Mouse (Mus musculus) retina, embryonic 14.5 days (tissue): ENCODE measurements around the gene Cda.
A peak's percentile ranks its signal among the peaks of the same experiment; 100 is the strongest.
"Not testable (repeated sequence)": the region's sequence is repeated elsewhere in the genome, so short reads cannot be mapped to it uniquely, and the experiment has no call there.

Experiments used
- DNase-seq: peaks from one replicate; pipeline ENCODE4 v3.0.0-alpha.2; 2015; ENCODE audit warnings: low spot score

Cda gene

GRCm38 (mm10) chr4:138335036-138335435 lies 32.8 kb downstream of the Cda start:
- no peak for DNase-seq

GRCm38 (mm10) chr4:138333135-138333534 lies 34.7 kb downstream of the Cda start:
- DNase-seq: no peak

DNA sequence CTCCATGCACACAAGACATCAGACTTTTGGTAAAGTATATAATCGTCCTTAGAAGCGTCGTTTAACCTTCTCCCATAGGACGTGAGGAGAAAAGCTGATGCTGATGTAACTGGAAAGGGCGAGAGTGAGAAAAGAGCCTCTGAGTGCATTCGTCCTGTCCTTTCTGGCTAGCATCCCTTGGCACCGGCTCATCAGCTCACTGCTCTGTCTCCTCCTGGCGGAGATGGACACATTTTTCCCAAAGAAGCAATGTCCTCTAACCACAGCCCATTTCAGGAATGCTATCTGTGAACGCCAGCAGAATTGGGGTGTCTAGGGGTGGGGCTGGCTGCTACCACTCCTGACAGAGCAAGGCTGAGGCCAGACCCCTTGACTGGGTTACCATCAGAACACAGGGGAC lies 36.1 kb downstream of the Cda start:
- no peak for DNase-seq

DNA sequence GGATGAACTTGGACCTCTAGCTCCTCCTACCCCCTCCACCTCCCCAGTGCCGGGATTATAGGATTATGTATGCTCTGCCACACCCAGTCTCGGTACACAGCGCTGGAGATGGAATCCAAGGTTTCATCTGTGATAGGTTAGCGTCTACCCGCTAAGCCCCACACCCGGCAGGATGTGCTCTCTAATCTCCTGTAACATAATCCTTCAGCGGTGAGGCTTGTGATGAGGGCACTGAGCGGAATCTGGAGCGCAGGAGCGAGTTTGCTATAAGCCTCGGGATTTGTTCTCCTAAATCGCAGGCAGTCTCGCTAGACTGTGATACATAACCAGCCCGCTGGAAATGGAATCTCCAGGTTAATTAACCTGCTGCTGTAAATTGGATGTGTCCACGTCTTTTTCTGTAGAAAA lies 37.5 kb downstream of the Cda start:
- DNase-seq: peak; percentile 59

DNA sequence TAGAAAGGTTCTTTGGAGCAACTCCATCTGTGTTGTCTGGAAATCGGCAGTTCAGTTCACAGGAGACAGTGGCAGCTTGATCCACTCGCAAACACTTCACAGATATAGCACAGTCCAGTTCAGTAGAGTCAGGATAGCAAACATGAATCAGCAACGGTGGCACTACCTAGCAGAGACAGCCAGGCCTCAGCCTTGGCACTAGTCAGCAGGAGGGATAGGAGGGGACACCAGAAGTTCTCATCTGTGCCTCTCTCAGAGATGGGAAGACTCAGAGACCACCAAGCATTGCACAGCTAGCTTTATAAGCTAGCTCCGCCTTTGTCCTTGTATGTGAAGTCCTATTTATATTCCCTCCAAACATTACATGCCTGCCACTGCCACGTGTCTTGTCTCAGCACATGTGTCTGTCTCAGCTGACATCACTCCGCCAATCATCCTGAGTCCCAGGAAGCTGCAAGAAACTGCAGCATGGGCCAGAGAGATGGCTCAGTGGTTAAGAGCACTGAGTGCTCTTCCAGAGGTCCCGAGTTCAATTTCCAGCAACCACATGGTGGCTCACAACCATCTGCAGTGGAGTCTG lies 39.8 kb downstream of the Cda start:
- no peak for DNase-seq

- not testable (repeated sequence) for DNase-seq
Observed at GRCm38 (mm10) chr4:138327155-138327554, 40.6 kb downstream of the Cda start.

DNA sequence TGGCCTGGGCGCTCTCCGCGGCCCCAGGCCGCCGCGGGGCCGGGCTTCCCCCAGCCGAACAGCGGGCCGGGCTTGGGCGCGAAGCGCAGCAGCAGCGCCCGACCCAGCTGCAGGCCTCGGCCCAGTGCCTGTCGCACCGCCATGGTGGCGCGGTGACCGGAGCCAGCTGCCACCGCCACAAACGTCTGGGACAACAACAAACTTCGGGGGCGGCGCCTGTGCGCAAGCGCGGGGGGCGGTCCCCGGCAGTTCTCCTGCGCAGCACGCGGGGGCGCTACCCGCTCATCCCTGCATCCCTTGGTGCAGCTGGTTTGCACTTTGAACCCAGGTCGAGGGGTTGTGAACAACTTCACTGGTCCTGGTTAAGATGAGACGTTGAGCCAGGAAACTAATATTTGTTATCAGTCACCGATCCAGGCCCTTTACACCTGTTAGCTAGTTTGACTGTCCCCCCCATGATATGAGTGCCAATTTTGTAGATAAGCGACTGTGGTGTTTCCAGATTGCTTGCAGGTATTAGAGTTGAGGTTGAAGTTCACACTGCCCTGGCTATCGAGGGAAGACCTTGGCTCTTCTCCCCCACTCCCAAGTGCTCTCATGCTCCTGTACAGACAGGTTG lies 41.6 kb downstream of the Cda start, which contains the start of gene Pink1:
Gene Pink1 (minus strand): TSS at position 231 of the 619 bp plus-strand sequence.
- DNase-seq: peak; percentile 93

- DNase-seq: peak; percentile 87
Observed at GRCm38 (mm10) chr4:138325466-138326076, 42.2 kb downstream of the Cda start.

- no peak for DNase-seq
Observed at GRCm38 (mm10) chr4:138324451-138324850, 43.3 kb downstream of the Cda start.

DNA sequence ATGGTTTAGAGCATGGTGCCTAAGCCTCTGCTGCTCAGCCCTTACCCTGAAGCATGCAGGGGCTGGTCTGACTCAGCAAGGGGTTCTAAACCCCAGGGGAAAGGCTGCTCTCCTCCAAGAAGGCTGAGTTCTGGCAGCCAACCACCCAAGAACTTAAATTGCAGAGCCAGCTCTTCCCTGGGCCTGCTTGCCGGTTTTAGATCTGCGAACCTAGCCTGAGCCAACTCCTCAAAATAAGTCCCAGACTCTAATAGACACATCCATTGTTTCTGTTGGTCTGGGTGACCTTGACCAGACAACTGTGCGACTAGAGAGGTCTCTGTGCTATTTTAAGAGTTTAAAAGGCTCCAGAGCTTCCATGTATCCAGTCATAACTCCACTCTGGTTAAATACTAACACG lies 44.0 kb downstream of the Cda start:
- no peak for DNase-seq

GRCm38 (mm10) chr4:138322692-138323091 lies 45.1 kb downstream of the Cda start:
- DNase-seq: no peak

- DNase-seq: no peak
Observed at GRCm38 (mm10) chr4:138321488-138321887, 46.3 kb downstream of the Cda start.

DNA sequence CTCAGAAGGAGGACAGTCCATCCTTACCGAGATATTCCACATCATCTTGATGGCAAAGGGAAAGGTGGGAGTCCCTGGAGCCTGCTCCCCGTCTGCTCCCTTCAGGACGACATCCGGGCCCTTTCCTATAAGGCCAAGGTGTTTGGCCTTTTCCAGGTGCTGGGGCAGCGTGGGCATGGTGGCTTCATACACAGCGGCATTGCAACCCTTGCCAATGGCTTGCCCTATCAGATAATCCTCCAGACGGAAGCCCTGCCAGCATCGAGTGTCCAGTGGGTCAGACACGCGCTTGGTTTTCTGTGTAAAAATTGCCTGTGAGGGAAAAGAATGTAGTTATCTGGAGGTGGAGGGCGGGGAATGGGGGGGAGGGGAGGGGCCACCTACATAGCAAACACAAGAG lies 47.1 kb downstream of the Cda start:
- no peak for DNase-seq

DNA sequence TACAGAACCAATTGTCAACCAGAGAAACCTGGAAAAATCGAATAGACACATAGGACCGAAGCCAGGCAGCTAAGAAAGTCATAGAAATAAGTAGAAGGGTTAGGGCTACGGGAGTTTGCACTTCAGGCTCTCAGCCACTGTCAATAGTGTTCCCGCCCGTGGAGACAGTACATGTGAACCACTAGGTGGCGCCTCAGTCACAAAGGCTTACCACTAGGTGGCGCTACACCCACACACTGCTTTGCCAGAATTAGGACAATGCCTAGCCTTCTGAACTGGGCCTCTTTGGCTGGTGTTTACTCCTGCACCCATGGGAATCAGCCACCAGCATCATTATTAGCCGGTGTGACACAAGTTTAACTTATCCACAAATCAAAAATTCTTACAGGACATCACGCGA lies 48.3 kb downstream of the Cda start:
- DNase-seq: peak; percentile 95

DNA sequence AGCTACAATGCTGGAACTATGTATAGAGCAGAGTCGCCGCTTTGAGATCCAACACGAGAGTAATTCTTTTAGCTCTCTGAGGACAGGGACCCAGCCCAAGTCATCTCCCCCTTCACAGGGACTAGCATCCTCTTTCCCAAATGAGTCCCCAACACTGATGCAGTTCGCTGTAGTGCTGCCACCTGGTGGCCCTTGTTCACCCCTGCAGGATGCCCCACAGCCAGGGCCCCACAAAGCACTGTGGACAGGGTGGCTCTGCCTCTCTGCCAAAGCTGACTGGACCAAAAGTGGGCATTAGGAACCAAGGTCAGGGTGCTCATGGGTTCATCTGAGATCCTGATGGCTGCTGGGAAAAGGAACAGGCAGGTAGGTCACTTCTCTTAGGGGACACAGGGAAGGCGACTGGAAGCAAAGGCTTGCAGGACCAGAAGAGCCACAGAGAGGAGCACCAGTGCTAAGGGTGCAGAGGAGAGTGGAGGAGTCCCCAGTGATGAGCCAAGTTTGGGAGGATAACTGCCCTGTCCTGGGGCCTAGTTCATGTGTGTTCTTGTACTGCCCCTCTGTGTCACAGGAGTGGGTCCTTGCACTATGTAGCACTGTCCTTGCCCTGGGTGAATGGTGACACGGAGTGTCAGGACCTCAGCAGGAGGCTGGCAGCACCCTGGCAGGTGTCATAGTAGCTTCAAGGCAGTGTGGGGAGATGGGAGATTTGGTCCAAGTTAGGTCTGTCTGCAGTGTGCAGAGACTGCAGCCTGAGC lies 49.1 kb downstream of the Cda start:
- peak; percentile 81 for DNase-seq

GRCm38 (mm10) chr4:138316369-138316768 lies 51.4 kb downstream of the Cda start:
- no peak for DNase-seq

DNA sequence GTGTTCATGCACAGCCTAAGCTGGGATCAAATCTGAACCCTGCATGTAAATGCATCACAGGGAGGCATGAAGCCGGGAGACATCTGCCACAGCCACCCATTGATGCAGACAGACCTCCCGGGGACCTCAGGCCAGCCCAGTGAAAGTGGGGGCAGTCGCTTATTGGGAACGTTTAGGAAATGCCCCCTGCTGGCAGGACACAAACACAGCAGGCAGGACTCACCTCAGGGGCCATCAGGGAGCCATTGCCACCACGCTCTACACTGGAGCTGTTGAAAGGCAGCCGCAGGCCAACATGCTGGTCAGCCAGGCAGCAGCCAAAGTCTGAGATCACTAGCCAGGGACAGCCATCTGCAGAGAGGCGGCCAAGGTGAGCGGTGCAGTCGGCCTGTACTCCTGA lies 52.0 kb downstream of the Cda start:
- DNase-seq: peak; percentile 62

GRCm38 (mm10) chr4:138313795-138314194 lies 54.0 kb downstream of the Cda start:
- DNase-seq: no peak

DNA sequence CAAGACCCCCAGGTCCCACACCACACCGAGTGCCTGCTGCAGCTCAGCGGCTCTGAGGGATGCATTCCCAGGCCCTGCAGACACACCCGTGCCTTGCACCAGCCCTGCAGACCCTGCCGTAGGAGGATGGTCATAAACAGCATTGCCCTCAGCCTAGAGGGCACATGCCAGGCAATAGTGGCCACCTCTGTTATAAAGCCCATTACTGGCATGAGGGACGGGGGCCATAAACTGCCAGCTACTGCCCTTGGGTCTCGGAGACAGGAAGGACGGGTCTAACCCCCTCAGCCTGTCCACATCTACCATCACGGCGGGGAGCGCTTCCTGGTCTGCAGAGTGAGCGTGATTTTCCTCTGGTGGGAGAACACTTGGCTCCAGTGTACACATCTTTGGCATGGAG lies 54.8 kb downstream of the Cda start:
- no peak for DNase-seq

GRCm38 (mm10) chr4:138312105-138312504 lies 55.7 kb downstream of the Cda start:
- DNase-seq: no peak

GRCm38 (mm10) chr4:138311595-138311994 lies 56.2 kb downstream of the Cda start:
- no peak for DNase-seq

DNA sequence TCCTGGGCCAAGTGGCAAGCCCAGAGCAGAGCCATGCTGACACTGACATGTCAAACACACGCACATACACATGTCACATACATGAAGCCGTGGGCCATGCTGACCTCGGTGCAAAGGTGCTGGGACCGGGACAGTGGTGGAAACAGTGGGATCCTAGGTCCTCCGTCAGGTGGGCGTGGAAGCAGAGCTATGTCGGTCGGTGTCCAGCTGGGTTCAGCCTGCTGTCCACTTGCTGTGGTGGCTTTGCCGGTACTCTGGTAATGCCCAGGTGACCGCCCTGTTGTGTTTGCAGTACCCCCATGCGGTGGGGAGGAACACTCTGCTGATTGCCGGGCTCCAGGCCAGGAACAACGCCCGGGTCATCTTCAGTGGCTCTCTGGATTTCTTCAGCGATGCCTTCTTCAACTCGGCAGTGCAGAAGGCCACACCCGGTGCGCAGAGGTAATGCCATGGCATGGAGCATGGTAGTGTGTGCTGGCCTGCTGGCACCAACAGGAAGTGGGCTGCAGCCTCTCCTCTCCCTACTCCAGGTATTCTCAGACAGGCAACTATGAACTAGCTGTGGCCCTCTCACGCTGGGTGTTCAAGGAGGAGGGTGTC lies 57.4 kb downstream of the Cda start:
- no peak for DNase-seq

GRCm38 (mm10) chr4:138307739-138308138 lies 60.1 kb downstream of the Cda start:
- DNase-seq: no peak
